Mouse (Mus musculus) C2C12 (cell line): Measurements from ENCODE around the gene Naaladl2.

Experiments
- CEBPB ChIP-seq: IDR thresholded peaks from one replicate; pipeline ENCODE4 v1.6.1; 2011; ENCODE audit warnings: low read depth, mild to moderate bottlenecking, control low read depth, moderate library complexity
- CTCF ChIP-seq: IDR thresholded peaks from one replicate; pipeline ENCODE4 v1.5.1; 2011; ENCODE audit not compliant: control insufficient read depth, insufficient read depth, insufficient read length
- MAX ChIP-seq: IDR thresholded peaks from one replicate; pipeline ENCODE4 v1.6.1; 2011; ENCODE audit warnings: mild to moderate bottlenecking, control low read depth
- MYOG ChIP-seq: IDR thresholded peaks from one replicate; pipeline ENCODE4 v1.6.1; 2011; ENCODE audit not compliant: control insufficient read depth, insufficient read length; ENCODE audit errors: extremely low read depth

DNA sequence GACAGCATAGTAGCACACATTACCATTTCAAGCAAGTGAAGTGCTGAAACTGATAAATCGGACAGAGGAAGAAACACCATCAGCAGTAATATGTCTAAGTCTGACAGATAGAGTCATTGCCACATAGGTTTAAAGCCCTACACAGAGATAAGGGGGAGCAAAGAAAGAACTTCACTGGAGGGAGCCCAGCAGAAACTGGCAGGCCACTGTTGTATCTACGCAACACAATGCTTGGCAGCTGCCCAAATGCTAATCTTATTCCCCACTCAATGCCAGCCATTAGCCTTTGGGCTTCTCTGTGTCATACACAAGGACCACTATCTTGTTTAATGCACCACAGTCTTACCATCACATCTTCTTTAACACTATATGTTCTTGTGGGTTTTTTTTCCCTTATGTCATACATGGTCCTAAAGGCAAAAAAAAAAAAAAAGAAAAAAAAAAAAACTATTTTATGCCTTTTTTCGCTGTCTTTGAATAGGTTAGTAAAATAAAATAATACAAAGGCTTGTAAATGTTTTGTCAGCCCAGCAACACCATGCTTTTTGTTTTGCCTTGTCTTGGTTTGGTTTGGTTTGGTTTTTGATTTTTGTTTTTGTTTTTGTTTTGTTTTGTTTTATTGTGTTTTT lies 1072.8 kb downstream of the Naaladl2 start:
- no peak for TF ChIP-seq CTCF
- TF ChIP-seq MYOG = no peak
- no peak for TF ChIP-seq CEBPB
- no peak for TF ChIP-seq MAX
